Mouse (Mus musculus) intestine, postnatal 0 days (tissue): ENCODE data around the gene Plk4. TPM values are rescaled to one million over a fixed set of nuclear protein-coding genes. Genes with fewer than 3 reads are reported as not detected.
"Not testable (repeated sequence)": the region's sequence is repeated elsewhere in the genome, so short reads cannot be mapped to it uniquely, and the experiment has no call there.

Experiments used
- ATAC-seq: fragments of 200-750 bp; cut with Nextera tagmentation; 2 replicates; pipeline ENCODE4 v1.8.0; 2017; ENCODE audit warnings: mild to moderate bottlenecking, moderate TSS enrichment, moderate library complexity
- H3K27ac ChIP-seq: fragments of 300-500 bp; sonication (generic); 2 replicates; pipeline ENCODE4 v1.5.1; 2014; ENCODE audit warnings: mild to moderate bottlenecking, low read depth, low read length, moderate library complexity
- H3K27me3 ChIP-seq: fragments of 300-500 bp; sonication (generic); replicated peaks from 2 replicates; pipeline ENCODE4 v1.6.1; 2014; ENCODE audit warnings: low read length, mixed read lengths; ENCODE audit not compliant: control insufficient read depth, insufficient read depth
- H3K36me3 ChIP-seq: fragments of 300-500 bp; sonication (generic); 2 replicates; pipeline ENCODE4 v1.6.1; 2014; ENCODE audit warnings: mild to moderate bottlenecking, moderate library complexity; ENCODE audit not compliant: control insufficient read depth, insufficient read depth
- H3K4me1 ChIP-seq: fragments of 300-500 bp; sonication (generic); replicated peaks from 2 replicates; pipeline ENCODE4 v1.6.1; 2014; ENCODE audit warnings: antibody characterized with exemption, low read length, mixed read lengths; ENCODE audit not compliant: control insufficient read depth, insufficient read depth
- H3K4me2 ChIP-seq: fragments of 300-500 bp; sonication (generic); replicated peaks from 2 replicates; pipeline ENCODE4 v1.6.1; 2014; ENCODE audit warnings: low read depth, mild to moderate bottlenecking, moderate library complexity
- H3K4me3 ChIP-seq: fragments of 300-500 bp; sonication (generic); 2 replicates; pipeline ENCODE4 v1.5.1; 2014; ENCODE audit warnings: low read depth, low read length
- H3K9ac ChIP-seq: fragments of 300-500 bp; sonication (generic); 2 replicates; pipeline ENCODE4 v1.6.1; 2014; ENCODE audit warnings: mild to moderate bottlenecking, low read depth, low read length
- H3K9me3 ChIP-seq: fragments of 300-500 bp; sonication (generic); 2 replicates; pipeline ENCODE4 v1.6.1; 2016; ENCODE audit warnings: mixed run types; ENCODE audit not compliant: control insufficient read depth
- CTCF ChIP-seq: sonication (generic); IDR thresholded peaks from 2 replicates; pipeline ENCODE4 v1.5.1; 2016; ENCODE audit warnings: low read depth, mild to moderate bottlenecking, control low read depth, antibody characterized with exemption, moderate library complexity
- WGBS: fragments of 180-500 bp; shearing (Covaris S2); extraction: QIAGEN DNeasy Blood & Tissue Kit; methylation state at CpG from one replicate; pipeline ENCODE4 v1.1.7; 2014; 5-methylcytosine and 5-hydroxymethylcytosine counted together
- polyA plus RNA-seq: library from polyadenylated mRNA; unstranded; fragments of >200 nt; fragmentation: Nextera tagmentation; extraction: Ambion mirVana; gene quantifications from 2 replicates; pipeline ENCODE4 v1.2.1, GENCODE M21; 2015

The Plk4 gene
- polyA plus RNA-seq, 1 experiment from 2014 or later = 10.9 TPM

DNA sequence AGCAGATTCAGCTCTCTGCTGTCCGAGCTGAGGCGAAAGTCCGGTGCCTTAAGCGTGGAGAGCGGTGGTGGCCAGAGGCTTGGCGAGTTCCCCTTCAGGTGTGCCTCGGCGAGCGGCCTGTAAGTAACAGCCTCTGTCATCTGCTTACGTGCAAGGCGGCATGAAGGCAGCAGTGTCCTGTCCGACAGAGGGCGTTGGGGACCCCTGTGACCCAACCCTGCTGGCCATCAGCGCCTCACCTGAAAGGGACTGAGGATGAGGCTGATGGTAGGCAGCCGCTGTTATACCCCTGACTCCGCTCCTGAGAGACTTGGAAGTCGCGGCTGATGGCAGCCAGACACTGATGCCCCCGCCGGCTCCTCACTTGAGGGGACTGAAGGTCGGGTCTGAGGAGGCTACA lies 47.2 kb downstream of the Plk4 start:
- not testable (repeated sequence) for H3K9me3 ChIP-seq, H3K36me3 ChIP-seq, H3K27me3 ChIP-seq, H3K4me1 ChIP-seq, ATAC-seq
- peak; percentile 52 for TF ChIP-seq CTCF
- Histone ChIP-seq H3K27ac (peak overlapping the region; percentile 75; the same call in 1 of the 2 replicates), H3K9ac (peak overlapping the region; percentile 46; the same call in 1 of the 2 replicates), H3K4me2 (peak overlapping the region; percentile 78), H3K4me3 (peak overlapping the region; percentile 56)
- 2% methylated on average over 12 of the region's 21 CpGs for WGBS

DNA sequence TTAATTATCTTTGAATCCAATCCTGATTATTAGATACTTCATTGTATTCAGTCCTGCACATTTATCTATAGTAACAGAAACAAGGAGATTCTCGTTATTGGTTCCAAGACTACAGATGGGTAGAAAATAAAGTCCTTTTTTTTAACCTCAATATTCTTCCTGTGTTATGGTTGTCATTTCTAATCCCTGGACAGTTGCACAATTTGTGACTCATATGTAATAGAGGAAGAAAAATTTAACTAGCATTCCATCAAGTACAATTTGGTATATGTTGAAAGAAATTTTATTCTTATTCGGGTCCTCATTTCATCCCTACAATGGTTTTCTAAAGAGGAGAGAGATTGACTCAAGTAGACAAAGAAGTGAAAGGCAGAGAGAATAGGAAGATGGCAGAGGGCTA lies 48.1 kb downstream of the Plk4 start:
- not testable (repeated sequence) for H3K27me3 ChIP-seq, H3K9me3 ChIP-seq, H3K9ac ChIP-seq, H3K36me3 ChIP-seq, ATAC-seq, H3K4me1 ChIP-seq, H3K27ac ChIP-seq
- 85% methylated on average over 2 of the region's 2 CpGs for WGBS
- H3K4me2 ChIP-seq = peak overlapping the region; percentile 78
- H3K4me3 ChIP-seq = peak overlapping the region; percentile 56; the same call in 1 of the 2 replicates

GRCm38 (mm10) chr3:40853123-40853738 lies 53.4 kb downstream of the Plk4 start:
- H3K4me2 ChIP-seq, ATAC-seq, H3K9me3 ChIP-seq, H3K4me3 ChIP-seq, H3K4me1 ChIP-seq, H3K9ac ChIP-seq, H3K27me3 ChIP-seq, H3K27ac ChIP-seq, H3K36me3 ChIP-seq: not testable (repeated sequence)
- WGBS = 91% methylated on average over 3 of the region's 3 CpGs

Other genes starting within 250 kb of the Plk4 start
- gene Slc25a31, start 91.2 kb upstream of the Plk4 start, polyA plus RNA-seq = not detected in 2 replicates
- 8.4 and 9.2 TPM in 2 replicates for gene Hspa4l, start 55.5 kb upstream of the Plk4 start, polyA plus RNA-seq
- gene Mfsd8, start 46.9 kb downstream of the Plk4 start, polyA plus RNA-seq = 7.8 and 9.1 TPM in 2 replicates
- 10.3 and 11.9 TPM in 2 replicates for gene Abhd18, start 47.0 kb downstream of the Plk4 start, polyA plus RNA-seq
- gene 1700034I23Rik, start 102.5 kb downstream of the Plk4 start, polyA plus RNA-seq = 0.18 TPM in 2 replicates
- gene Larp1b, start 149.8 kb downstream of the Plk4 start, polyA plus RNA-seq = 24.9 and 33.0 TPM in 2 replicates